Mouse (Mus musculus) cortical plate, adult 2 months (tissue): ENCODE results near the gene Spata2.

Source experiments
- CTCF ChIP-seq: fragments of 200-500 bp; IDR thresholded peaks from 2 replicates; pipeline ENCODE4 v1.5.1; 2011; ENCODE audit warnings: mild to moderate bottlenecking, control low read depth, low read length; ENCODE audit not compliant: insufficient read depth; ENCODE audit errors: extremely low read depth
- POLR2A ChIP-seq: fragments of 200-500 bp; IDR thresholded peaks from 2 replicates; pipeline ENCODE4 v1.6.1; 2011; ENCODE audit warnings: mild to moderate bottlenecking, low read length, control low read depth; ENCODE audit not compliant: insufficient read depth; ENCODE audit errors: extremely low read depth

DNA sequence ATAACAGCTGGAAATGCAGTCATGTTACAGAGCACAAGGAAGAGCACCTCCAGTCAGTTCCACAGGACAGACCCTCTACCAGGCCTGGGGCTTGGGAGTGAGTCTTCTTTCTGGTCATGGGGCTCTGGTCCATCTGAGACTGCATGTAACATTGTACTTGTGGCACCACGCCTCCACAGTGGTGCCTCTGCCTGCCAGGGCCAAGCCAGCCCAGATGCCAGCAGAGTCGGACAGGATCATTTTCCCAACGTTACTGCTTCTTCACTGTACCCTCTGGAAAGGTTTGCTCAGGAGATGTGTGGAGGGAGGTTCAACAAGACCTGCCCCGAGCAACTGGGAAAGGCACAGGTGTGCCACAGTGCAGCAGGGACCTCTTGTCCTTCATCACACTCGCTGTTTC, 23.0 kb upstream of the Spata2 start:
- TF ChIP-seq CTCF (no peak), POLR2A (no peak)
